In the genomic region with DNA sequence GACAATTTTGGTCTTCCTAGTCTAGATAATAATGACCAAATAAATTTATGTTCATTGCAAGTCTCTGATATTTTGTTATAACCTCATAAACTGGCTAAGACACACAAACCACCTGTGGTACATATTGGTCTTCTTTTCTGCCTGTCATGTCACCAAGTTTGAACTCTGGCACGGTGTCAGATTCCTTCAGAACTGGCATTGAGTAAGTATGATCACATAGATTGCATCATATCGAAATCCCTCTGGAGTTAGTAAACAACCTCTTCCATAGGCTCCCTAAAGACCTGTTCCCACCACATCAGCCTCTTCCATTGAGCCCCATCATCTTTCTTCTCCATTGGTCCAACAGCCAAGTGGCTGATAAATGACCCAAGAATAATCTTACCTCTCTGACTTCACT, we compare ENCODE assay signal across 12 mouse cellular contexts.
"Had no signal": no experiment of that assay in that cellular context is flagged by ENCODE, and none has a peak within 500 bp of the region (broad histone marks: within the 10 kb centered on the region; RNA-seq: fewer than 3 reads in every experiment).

No protein-coding gene starts in this region.

- H3K4me2 ChIP-seq: limb, embryonic 13.5 days; liver, embryonic 13.5 days; neural tube, embryonic 12.5 days had no signal

- H3K9me3 ChIP-seq: limb, embryonic 13.5 days; liver, embryonic 13.5 days; midbrain, embryonic 10.5 days; neural tube, embryonic 12.5 days had no signal

- H3K27me3 ChIP-seq: limb, embryonic 13.5 days; liver, embryonic 13.5 days; neural tube, embryonic 12.5 days had no signal

- H3K4me3 ChIP-seq: limb, embryonic 13.5 days; liver, embryonic 13.5 days; midbrain, embryonic 10.5 days; neural tube, embryonic 12.5 days had no signal

- H3K9ac ChIP-seq: limb, embryonic 13.5 days; liver, embryonic 13.5 days; neural tube, embryonic 12.5 days had no signal

- DNase-seq: kidney, adult 8-10 months; kidney, postnatal 36 days; layer of hippocampus, adult 9-11 months; layer of hippocampus, postnatal 36 days; liver, embryonic 13.5 days; lung, adult 18-20 months; lung, postnatal 4 days; midbrain, embryonic 14.5 days; thymus, postnatal 4 days had no signal

- H3K4me1 ChIP-seq: liver, embryonic 13.5 days had no signal

- H3K36me3 ChIP-seq: limb, embryonic 13.5 days; liver, embryonic 13.5 days; midbrain, embryonic 10.5 days; neural tube, embryonic 12.5 days had no signal

- H3K27ac ChIP-seq: limb, embryonic 13.5 days; liver, embryonic 13.5 days; midbrain, embryonic 10.5 days; neural tube, embryonic 12.5 days had no signal
